Mouse (Mus musculus) limb, embryonic 14.5 days (tissue): ENCODE measurements around the gene Arid5b. TPM values are rescaled to one million over a fixed set of nuclear protein-coding genes. Genes with fewer than 3 reads are reported as not detected.

Source experiments
- ATAC-seq: fragments of 200-750 bp; cut with Nextera tagmentation; 2 replicates; pipeline ENCODE4 v1.8.0; 2017; ENCODE audit warnings: low read depth, moderate number of reproducible peaks, moderate TSS enrichment; ENCODE audit not compliant: low FRiP score
- DNase-seq: peaks from one replicate; pipeline ENCODE4 v3.0.0-alpha.2; 2015; ENCODE audit warnings: low spot score
- H3K27ac ChIP-seq: fragments of 300-500 bp; sonication (generic); replicated peaks from 2 replicates; pipeline ENCODE4 v1.5.1; 2014; ENCODE audit warnings: low read depth, mild to moderate bottlenecking, low read length, moderate library complexity, mixed read lengths
- H3K27me3 ChIP-seq: fragments of 300-500 bp; sonication (generic); 2 replicates; pipeline ENCODE4 v1.6.1; 2014; ENCODE audit warnings: low read length, mixed read lengths; ENCODE audit not compliant: control insufficient read depth, insufficient read depth
- H3K36me3 ChIP-seq: fragments of 300-500 bp; sonication (generic); 2 replicates; pipeline ENCODE4 v1.6.1; 2014; ENCODE audit warnings: mild to moderate bottlenecking, low read length, moderate library complexity, mixed read lengths; ENCODE audit not compliant: control insufficient read depth, insufficient read depth
- H3K4me1 ChIP-seq: fragments of 300-500 bp; sonication (generic); 2 replicates; pipeline ENCODE4 v1.6.1; 2014; ENCODE audit warnings: antibody characterized with exemption, low read length, mixed read lengths; ENCODE audit not compliant: control insufficient read depth, insufficient read depth
- H3K4me2 ChIP-seq: fragments of 300-500 bp; sonication (generic); replicated peaks from 2 replicates; pipeline ENCODE4 v1.6.1; 2014; ENCODE audit warnings: low read depth, mild to moderate bottlenecking, low read length, moderate library complexity; ENCODE audit not compliant: severe bottlenecking
- H3K4me3 ChIP-seq: fragments of 300-500 bp; sonication (generic); replicated peaks from 2 replicates; pipeline ENCODE4 v1.5.1; 2014; ENCODE audit warnings: low read length
- H3K9ac ChIP-seq: fragments of 300-500 bp; sonication (generic); 2 replicates; pipeline ENCODE4 v1.6.1; 2014; ENCODE audit warnings: mild to moderate bottlenecking, low read depth, low read length, moderate library complexity; ENCODE audit not compliant: severe bottlenecking
- H3K9me3 ChIP-seq: fragments of 300-500 bp; sonication (generic); 2 replicates; pipeline ENCODE4 v1.6.1; 2016; ENCODE audit warnings: low read length; ENCODE audit not compliant: control insufficient read depth
- POLR2A ChIP-seq: fragments of 200-500 bp; IDR thresholded peaks from 2 replicates; pipeline ENCODE4 v1.8.0; 2012; ENCODE audit warnings: inconsistent platforms, mild to moderate bottlenecking, moderate library complexity, borderline replicate concordance; ENCODE audit not compliant: insufficient read depth, insufficient read length; ENCODE audit errors: extremely low read depth
- WGBS: fragments of 180-500 bp; shearing (Covaris S2); extraction: QIAGEN DNeasy Blood & Tissue Kit; methylation state at CpG from one replicate; pipeline ENCODE4 v1.1.7; 2014; 5-methylcytosine and 5-hydroxymethylcytosine counted together
- polyA plus RNA-seq, 2 experiments: library from polyadenylated mRNA; depleted of rRNA in 1 of 2; stranded (reverse) in 1 of 2; unstranded in 1 of 2; fragments of >200 nt; fragmentation: Nextera tagmentation in 1 of 2; extraction: Ambion mirVana in 1 of 2; gene quantifications; 2 replicates each; pipeline versions ENCODE4 v1.2.1 to v1.2.3; 2012 to 2014

Gene Arid5b
- polyA plus RNA-seq (2012; rRNA removed), result 14.1 and 15.2 TPM in 2 replicates
- 41.0 and 45.3 TPM in 2 replicates for polyA plus RNA-seq (2014; fragmentation: Nextera tagmentation; extraction: Ambion mirVana)

GRCm38 (mm10) chr10:68278632-68279361 lies at the start of gene Arid5b:
Arid5b (minus strand) TSS chr10:68278740.
- H3K9me3 ChIP-seq, result no peaks in the 10 kb centered on the region
- H3K9ac ChIP-seq, result peak within 1 kb of the TSS; percentile 69
- DNase-seq, result peak; percentile 92
- peaks cover 26% of the 10 kb centered on the region for H3K4me1 ChIP-seq
- no peaks in the 10 kb centered on the region for H3K36me3 ChIP-seq
- peak within 1 kb of the TSS; percentile 66 for H3K4me3 ChIP-seq
- ATAC-seq, result 0 out of 2 replicates have a peak, but pooled peaks have one; percentile 20
- H3K27me3 ChIP-seq, result no peaks in the 10 kb centered on the region
- no peak for TF ChIP-seq POLR2A
- under 1% methylated on average over 23 of the region's 24 CpGs for WGBS
- peak within 1 kb of the TSS; percentile 87 for H3K27ac ChIP-seq
- peak within 1 kb of the TSS; percentile 90 for H3K4me2 ChIP-seq

DNA sequence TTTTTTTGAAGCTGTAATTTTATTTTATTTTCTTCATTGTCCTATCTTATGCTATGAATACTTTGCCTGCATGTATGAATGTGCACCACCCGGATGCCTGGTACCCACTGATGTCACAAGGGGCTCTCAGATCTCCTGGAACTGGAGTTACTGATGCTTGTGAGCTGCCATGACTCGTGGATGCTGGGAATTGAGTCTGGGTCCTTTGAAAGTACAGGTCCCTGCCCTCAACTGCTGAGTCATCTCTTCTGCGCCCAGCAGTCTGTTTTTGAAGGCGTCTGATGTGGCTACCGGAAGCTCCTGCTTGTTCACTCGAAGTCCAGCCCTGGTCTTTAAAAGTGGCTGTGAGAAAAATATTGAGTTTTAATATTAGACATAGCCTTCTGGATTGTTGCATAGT lies 46.8 kb upstream of the Arid5b start:
- no peaks in the 10 kb centered on the region for H3K27me3 ChIP-seq
- H3K36me3 ChIP-seq, result no peaks in the 10 kb centered on the region
- DNase-seq (no peak), ATAC-seq (no peak)
- no peak overlapping the region for H3K4me3 ChIP-seq
- 80% methylated on average over 6 of the region's 6 CpGs for WGBS
- no peak overlapping the region for H3K9ac ChIP-seq
- no peaks in the 10 kb centered on the region for H3K4me1 ChIP-seq
- no peak overlapping the region for H3K4me2 ChIP-seq
- no peak overlapping the region for H3K27ac ChIP-seq
- H3K9me3 ChIP-seq, result no peaks in the 10 kb centered on the region
- no peak for TF ChIP-seq POLR2A

DNA sequence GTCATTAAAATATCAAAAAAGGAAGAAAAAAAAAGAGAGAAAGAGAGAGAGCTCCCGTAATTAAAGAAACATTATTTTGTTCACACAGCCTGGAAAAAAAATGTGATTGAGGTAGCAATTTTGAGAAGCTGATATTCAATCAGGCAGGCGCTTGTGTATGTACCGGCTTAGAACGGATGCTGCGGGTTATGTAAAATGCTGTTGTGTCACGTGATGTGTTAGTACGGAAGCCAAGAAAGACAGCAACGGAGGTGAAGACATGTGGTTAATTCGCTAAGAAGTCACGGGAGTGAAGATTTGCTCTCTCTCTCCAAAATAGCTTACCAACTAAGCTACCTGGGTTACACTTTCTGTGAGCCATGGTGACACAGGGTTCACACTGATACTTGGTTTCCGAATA lies 45.5 kb upstream of the Arid5b start:
- 79% methylated on average over 11 of the region's 11 CpGs for WGBS
- H3K4me1 ChIP-seq, result peaks cover 7% of the 10 kb centered on the region
- no peak overlapping the region for H3K9ac ChIP-seq
- no peaks in the 10 kb centered on the region for H3K36me3 ChIP-seq
- no peaks in the 10 kb centered on the region for H3K9me3 ChIP-seq
- no peak for ATAC-seq
- H3K27me3 ChIP-seq, result no peaks in the 10 kb centered on the region
- DNase-seq, result no peak
- H3K27ac ChIP-seq, result no peak overlapping the region
- TF ChIP-seq POLR2A, result no peak
- H3K4me2 ChIP-seq, result no peak overlapping the region
- H3K4me3 ChIP-seq, result no peak overlapping the region

DNA sequence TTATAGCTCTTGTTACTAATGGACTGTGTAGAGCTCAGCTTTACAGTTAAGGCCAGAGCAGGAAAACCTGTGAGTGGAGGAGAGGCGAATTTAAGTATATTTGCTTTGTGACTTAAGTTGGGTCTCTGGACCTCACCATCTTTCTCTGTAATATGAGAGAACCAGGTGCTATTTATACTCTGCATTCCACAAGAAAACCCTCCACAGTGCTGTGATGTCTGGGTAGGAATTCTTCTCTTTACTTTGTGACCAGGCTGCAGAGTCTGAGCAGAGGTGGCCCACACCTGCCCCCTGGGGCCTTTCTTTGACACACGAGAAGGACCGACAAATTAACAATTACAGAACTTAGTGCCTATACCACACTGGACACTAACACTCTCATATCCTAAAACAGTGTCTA lies 44.6 kb upstream of the Arid5b start:
- TF ChIP-seq POLR2A, result no peak
- Histone ChIP-seq H3K36me3 (no peaks in the 10 kb centered on the region), H3K4me2 (no peak overlapping the region), H3K9ac (no peak overlapping the region), H3K27me3 (no peaks in the 10 kb centered on the region), H3K4me1 (peaks cover 12% of the 10 kb centered on the region), H3K9me3 (no peaks in the 10 kb centered on the region), H3K27ac (no peak overlapping the region), H3K4me3 (no peak overlapping the region)
- 57% methylated on average over 3 of the region's 3 CpGs for WGBS
- DNase-seq (no peak), ATAC-seq (no peak)

- peaks cover 12% of the 10 kb centered on the region for H3K4me1 ChIP-seq
- WGBS, result 65% methylated on average over 4 of the region's 4 CpGs
- H3K27ac ChIP-seq, result no peak overlapping the region
- no peaks in the 10 kb centered on the region for H3K9me3 ChIP-seq
- no peaks in the 10 kb centered on the region for H3K36me3 ChIP-seq
- no peaks in the 10 kb centered on the region for H3K27me3 ChIP-seq
- DNase-seq, result no peak
- no peak overlapping the region for H3K9ac ChIP-seq
- no peak for ATAC-seq
- no peak overlapping the region for H3K4me2 ChIP-seq
- no peak overlapping the region for H3K4me3 ChIP-seq
- no peak for TF ChIP-seq POLR2A
Measured at GRCm38 (mm10) chr10:68320986-68321385, 42.4 kb upstream of the Arid5b start.
